Mouse (Mus musculus) limb, embryonic 14.5 days (tissue): Measurements from ENCODE around the gene Lcn3. TPM values are rescaled to one million over a fixed set of nuclear protein-coding genes. Genes with fewer than 3 reads are reported as not detected.

Source experiments
- ATAC-seq: fragments of 200-750 bp; cut with Nextera tagmentation; 2 replicates; pipeline ENCODE4 v1.8.0; 2017; ENCODE audit warnings: low read depth, moderate number of reproducible peaks, moderate TSS enrichment; ENCODE audit not compliant: low FRiP score
- DNase-seq: peaks from one replicate; pipeline ENCODE4 v3.0.0-alpha.2; 2015; ENCODE audit warnings: low spot score
- H3K27ac ChIP-seq: fragments of 300-500 bp; sonication (generic); replicated peaks from 2 replicates; pipeline ENCODE4 v1.5.1; 2014; ENCODE audit warnings: low read depth, mild to moderate bottlenecking, low read length, moderate library complexity, mixed read lengths
- H3K27me3 ChIP-seq: fragments of 300-500 bp; sonication (generic); 2 replicates; pipeline ENCODE4 v1.6.1; 2014; ENCODE audit warnings: low read length, mixed read lengths; ENCODE audit not compliant: control insufficient read depth, insufficient read depth
- H3K36me3 ChIP-seq: fragments of 300-500 bp; sonication (generic); 2 replicates; pipeline ENCODE4 v1.6.1; 2014; ENCODE audit warnings: mild to moderate bottlenecking, low read length, moderate library complexity, mixed read lengths; ENCODE audit not compliant: control insufficient read depth, insufficient read depth
- H3K4me1 ChIP-seq: fragments of 300-500 bp; sonication (generic); 2 replicates; pipeline ENCODE4 v1.6.1; 2014; ENCODE audit warnings: antibody characterized with exemption, low read length, mixed read lengths; ENCODE audit not compliant: control insufficient read depth, insufficient read depth
- H3K4me2 ChIP-seq: fragments of 300-500 bp; sonication (generic); replicated peaks from 2 replicates; pipeline ENCODE4 v1.6.1; 2014; ENCODE audit warnings: low read depth, mild to moderate bottlenecking, low read length, moderate library complexity; ENCODE audit not compliant: severe bottlenecking
- H3K4me3 ChIP-seq: fragments of 300-500 bp; sonication (generic); replicated peaks from 2 replicates; pipeline ENCODE4 v1.5.1; 2014; ENCODE audit warnings: low read length
- H3K9ac ChIP-seq: fragments of 300-500 bp; sonication (generic); 2 replicates; pipeline ENCODE4 v1.6.1; 2014; ENCODE audit warnings: mild to moderate bottlenecking, low read depth, low read length, moderate library complexity; ENCODE audit not compliant: severe bottlenecking
- H3K9me3 ChIP-seq: fragments of 300-500 bp; sonication (generic); 2 replicates; pipeline ENCODE4 v1.6.1; 2016; ENCODE audit warnings: low read length; ENCODE audit not compliant: control insufficient read depth
- POLR2A ChIP-seq: fragments of 200-500 bp; IDR thresholded peaks from 2 replicates; pipeline ENCODE4 v1.8.0; 2012; ENCODE audit warnings: inconsistent platforms, mild to moderate bottlenecking, moderate library complexity, borderline replicate concordance; ENCODE audit not compliant: insufficient read depth, insufficient read length; ENCODE audit errors: extremely low read depth
- WGBS: fragments of 180-500 bp; shearing (Covaris S2); extraction: QIAGEN DNeasy Blood & Tissue Kit; methylation state at CpG from one replicate; pipeline ENCODE4 v1.1.7; 2014; 5-methylcytosine and 5-hydroxymethylcytosine counted together
- polyA plus RNA-seq, 2 experiments: library from polyadenylated mRNA; depleted of rRNA in 1 of 2; stranded (reverse) in 1 of 2; unstranded in 1 of 2; fragments of >200 nt; fragmentation: Nextera tagmentation in 1 of 2; extraction: Ambion mirVana in 1 of 2; gene quantifications; 2 replicates each; pipeline versions ENCODE4 v1.2.1 to v1.2.3; 2012 to 2014

Gene Lcn3
- polyA plus RNA-seq, 2 experiments: not detected

- WGBS: 89% methylated on average over 1 of the region's 1 CpGs
- DNase-seq: no peak
- H3K4me1 ChIP-seq: no peaks in the 10 kb centered on the region
These were observed 11.2 kb upstream of the Lcn3 start for GRCm38 (mm10) chr2:25754201-25754600.

GRCm38 (mm10) chr2:25758064-25758625 is 7.2 kb upstream of the Lcn3 start:
- 57% methylated on average over 4 of the region's 4 CpGs for WGBS
- H3K4me1 ChIP-seq: no peaks in the 10 kb centered on the region
- ATAC-seq: no peak
- no peaks in the 10 kb centered on the region for H3K36me3 ChIP-seq
- no peaks in the 10 kb centered on the region for H3K9me3 ChIP-seq
- no peak overlapping the region for H3K27ac ChIP-seq
- H3K9ac ChIP-seq: no peak overlapping the region
- no peak overlapping the region for H3K4me3 ChIP-seq
- no peak overlapping the region for H3K4me2 ChIP-seq
- no peak for DNase-seq
- no peak for TF ChIP-seq POLR2A
- H3K27me3 ChIP-seq: no peaks in the 10 kb centered on the region

More at GRCm38 (mm10) chr2:25754201-25754600, 11.2 kb upstream of the Lcn3 start:
- H3K4me3 ChIP-seq: no peak overlapping the region
- H3K9ac ChIP-seq: no peak overlapping the region
- H3K4me2 ChIP-seq: no peak overlapping the region
- no peak for ATAC-seq
- no peak overlapping the region for H3K27ac ChIP-seq
- no peak for TF ChIP-seq POLR2A
- H3K36me3 ChIP-seq: no peaks in the 10 kb centered on the region
- no peaks in the 10 kb centered on the region for H3K9me3 ChIP-seq
- H3K27me3 ChIP-seq: no peaks in the 10 kb centered on the region

- 79% methylated on average over 4 of the region's 4 CpGs for WGBS
- DNase-seq (no peak), ATAC-seq (no peak)
- H3K9me3 ChIP-seq: no peaks in the 10 kb centered on the region
- TF ChIP-seq POLR2A: no peak
- no peaks in the 10 kb centered on the region for H3K36me3 ChIP-seq
- H3K4me3 ChIP-seq: no peak overlapping the region
- no peak overlapping the region for H3K27ac ChIP-seq
- no peaks in the 10 kb centered on the region for H3K4me1 ChIP-seq
- no peaks in the 10 kb centered on the region for H3K27me3 ChIP-seq
- no peak overlapping the region for H3K4me2 ChIP-seq
- H3K9ac ChIP-seq: no peak overlapping the region
These were observed 2.4 kb downstream of the Lcn3 start for GRCm38 (mm10) chr2:25767764-25768163.

GRCm38 (mm10) chr2:25773507-25773906 is 8.1 kb downstream of the Lcn3 start:
- DNase-seq (no peak), ATAC-seq (no peak)
- H3K27me3 ChIP-seq: no peaks in the 10 kb centered on the region
- H3K27ac ChIP-seq: no peak overlapping the region
- no peak overlapping the region for H3K4me3 ChIP-seq
- H3K9ac ChIP-seq: no peak overlapping the region
- no peak for TF ChIP-seq POLR2A
- H3K4me1 ChIP-seq: no peaks in the 10 kb centered on the region
- H3K36me3 ChIP-seq: no peaks in the 10 kb centered on the region
- no peaks in the 10 kb centered on the region for H3K9me3 ChIP-seq
- WGBS: 59% methylated on average over 2 of the region's 2 CpGs
- H3K4me2 ChIP-seq: no peak overlapping the region

GRCm38 (mm10) chr2:25774640-25775039 is 9.3 kb downstream of the Lcn3 start:
- TF ChIP-seq POLR2A: no peak
- WGBS: 68% methylated on average over 2 of the region's 2 CpGs
- ATAC-seq: no peak

GRCm38 (mm10) chr2:25775991-25776390 is 10.6 kb downstream of the Lcn3 start:
- 81% methylated on average over 3 of the region's 3 CpGs for whole genome bisulfite sequencing
- Histone ChIP-seq H3K9me3 (no peaks in the 10 kb centered on the region), H3K27ac (no peak overlapping the region), H3K27me3 (no peaks in the 10 kb centered on the region), H3K4me1 (no peaks in the 10 kb centered on the region), H3K4me3 (no peak overlapping the region), H3K4me2 (no peak overlapping the region), H3K9ac (no peak overlapping the region), H3K36me3 (no peaks in the 10 kb centered on the region)
- ATAC-seq (no peak), DNase-seq (no peak)
- no peak for TF ChIP-seq POLR2A

More at GRCm38 (mm10) chr2:25774640-25775039, 9.3 kb downstream of the Lcn3 start:
- Histone ChIP-seq H3K27me3 (no peaks in the 10 kb centered on the region), H3K4me2 (no peak overlapping the region), H3K4me3 (no peak overlapping the region), H3K9ac (no peak overlapping the region), H3K36me3 (no peaks in the 10 kb centered on the region), H3K27ac (no peak overlapping the region), H3K9me3 (no peaks in the 10 kb centered on the region), H3K4me1 (no peaks in the 10 kb centered on the region)
- DNase-seq: no peak
